Mouse (Mus musculus) heart, adult 2 months (tissue): ENCODE measurements around the gene Clp1. TPM values are rescaled to one million over a fixed set of nuclear protein-coding genes. Genes with fewer than 3 reads are reported as not detected.

ENCODE experiments used
- DNase-seq, 2 experiments: peaks; one replicate each; pipeline ENCODE4 v3.0.0; 2021
- H3K27ac ChIP-seq: fragments of 200-600 bp; 2 replicates; pipeline ENCODE4 v1.8.1; 2022
- H3K27me3 ChIP-seq: fragments of 200-500 bp; 2 replicates; pipeline ENCODE4 v1.6.1; 2012; ENCODE audit warnings: mild to moderate bottlenecking, low read length, inconsistent platforms, mixed read lengths; ENCODE audit not compliant: control insufficient read depth, insufficient read depth
- H3K36me3 ChIP-seq: fragments of 200-500 bp; 2 replicates; pipeline ENCODE4 v1.6.1; 2012; ENCODE audit warnings: low read length, inconsistent platforms; ENCODE audit not compliant: control insufficient read depth, insufficient read depth
- H3K4me1 ChIP-seq: fragments of 200-500 bp; 2 replicates; pipeline ENCODE4 v1.6.1; 2011; ENCODE audit warnings: low read length; ENCODE audit not compliant: control insufficient read depth, insufficient read depth
- H3K4me3 ChIP-seq: fragments of 200-600 bp; 2 replicates; pipeline ENCODE4 v1.8.1; 2022
- H3K79me2 ChIP-seq: fragments of 200-500 bp; replicated peaks from 2 replicates; pipeline ENCODE4 v1.6.1; 2012; ENCODE audit warnings: mild to moderate bottlenecking, inconsistent platforms, low read length, moderate library complexity, mixed read lengths; ENCODE audit not compliant: control insufficient read depth, insufficient read depth
- H3K9ac ChIP-seq: fragments of 200-500 bp; 2 replicates; pipeline ENCODE4 v1.6.1; 2012; ENCODE audit warnings: low read depth, mild to moderate bottlenecking, control low read depth, inconsistent platforms, low read length, mixed read lengths
- CTCF ChIP-seq: fragments of 200-600 bp; IDR thresholded peaks from 2 replicates; pipeline ENCODE4 v1.8.1; 2022; ENCODE audit warnings: antibody characterized with exemption, mild to moderate bottlenecking, moderate library complexity
- EP300 ChIP-seq: fragments of 200-500 bp; IDR thresholded peaks from 2 replicates; pipeline ENCODE4 v1.6.1; 2011; ENCODE audit warnings: low read depth, low read length, control low read depth; ENCODE audit not compliant: insufficient read depth
- POLR2A ChIP-seq: fragments of 200-500 bp; IDR thresholded peaks from 2 replicates; pipeline ENCODE4 v1.6.1; 2011; ENCODE audit warnings: mild to moderate bottlenecking, low read depth, low read length, control low read depth; ENCODE audit not compliant: insufficient read depth
- WGBS: fragments of 180-500 bp; shearing (Covaris S2); methylation state at CpG from one replicate; pipeline ENCODE4 v1.1.7; 2018; 5-methylcytosine and 5-hydroxymethylcytosine counted together
- intact Hi-C: fragments of 180-260 bp; cut with DNase I; formaldehyde crosslinking; loops from one replicate; pipeline ENCODE4 v1.15.1; 2025
- polyA plus RNA-seq: library from polyadenylated mRNA; depleted of rRNA; stranded (reverse); fragments of >200 nt; gene quantifications from 2 replicates; pipeline ENCODE4 v1.2.3, GENCODE M21; 2012
- total RNA-seq, 2 experiments: library from RNA; stranded (reverse); gene quantifications; 2 replicates each; pipeline ENCODE4 v1.2.3; 2021

The Clp1 gene
- total and polyA plus RNA-seq, 3 experiments = 3.5 to 4.6 (median 4.0) TPM

GRCm38 (mm10) chr2:84760777-84761176 lies 33.6 kb upstream of the Clp1 start:
- 67% methylated on average over 8 of the region's 8 CpGs for WGBS
- Histone ChIP-seq H3K4me3 (no peak overlapping the region), H3K79me2 (no peaks in the 10 kb centered on the region), H3K9ac (no peak overlapping the region), H3K27me3 (no peaks in the 10 kb centered on the region), H3K27ac (no peak overlapping the region), H3K4me1 (no peaks in the 10 kb centered on the region), H3K36me3 (no peaks in the 10 kb centered on the region)
- intact Hi-C loops = no loop called here
- TF ChIP-seq POLR2A = no peak
- TF ChIP-seq CTCF = no peak
- no peak for TF ChIP-seq EP300
- no peak for DNase-seq

GRCm38 (mm10) chr2:84758542-84759127 lies 31.5 kb upstream of the Clp1 start:
- Histone ChIP-seq H3K27ac (no peak overlapping the region), H3K4me3 (no peak overlapping the region), H3K27me3 (no peaks in the 10 kb centered on the region), H3K36me3 (no peaks in the 10 kb centered on the region), H3K79me2 (no peaks in the 10 kb centered on the region), H3K9ac (no peak overlapping the region), H3K4me1 (no peaks in the 10 kb centered on the region)
- no peak for DNase-seq
- no peak for TF ChIP-seq POLR2A
- TF ChIP-seq CTCF = peak; percentile 78
- TF ChIP-seq EP300 = no peak
- intact Hi-C loops = loop anchor here (2.0 to 5.0 kb wide), 2 partner anchors 20 to 301 kb away; no protein-coding TSS in a partner anchor
- WGBS = 0% methylated on average over 2 of the region's 2 CpGs

- Histone ChIP-seq H3K4me3 (no peak overlapping the region), H3K9ac (no peak overlapping the region), H3K36me3 (no peaks in the 10 kb centered on the region), H3K4me1 (no peaks in the 10 kb centered on the region), H3K27me3 (no peaks in the 10 kb centered on the region), H3K79me2 (no peaks in the 10 kb centered on the region), H3K27ac (no peak overlapping the region)
- no peak for TF ChIP-seq POLR2A
- TF ChIP-seq EP300 = no peak
- TF ChIP-seq CTCF = no peak
- intact Hi-C loops = loop anchor here (5.0 kb wide), 1 partner anchor 300 kb away; no protein-coding TSS in a partner anchor
- 72% methylated on average over 7 of the region's 7 CpGs for WGBS
- DNase-seq = no peak
Observed at GRCm38 (mm10) chr2:84757026-84757682, 30.0 kb upstream of the Clp1 start.

- H3K9ac ChIP-seq = no peak overlapping the region
- WGBS = 62% methylated on average over 5 of the region's 5 CpGs
- intact Hi-C loops = loop anchor here (5.0 kb wide), 1 partner anchor 299 kb away; no protein-coding TSS in a partner anchor
Observed at GRCm38 (mm10) chr2:84756245-84756644, 29.1 kb upstream of the Clp1 start.

GRCm38 (mm10) chr2:84750115-84750514 lies 23.0 kb upstream of the Clp1 start:
- Histone ChIP-seq H3K79me2 (no peaks in the 10 kb centered on the region), H3K4me1 (no peaks in the 10 kb centered on the region; the same call in 1 of the 2 replicates), H3K36me3 (no peaks in the 10 kb centered on the region), H3K4me3 (no peak overlapping the region), H3K27ac (no peak overlapping the region), H3K27me3 (no peaks in the 10 kb centered on the region), H3K9ac (no peak overlapping the region)
- intact Hi-C loops = no loop called here
- DNase-seq = peak in 1 of 2 experiments; percentile 48
- no peak for TF ChIP-seq POLR2A
- TF ChIP-seq EP300 = 0 out of 2 replicates have a peak, but pooled peaks have one; percentile 29
- 35% methylated on average over 6 of the region's 6 CpGs for WGBS

More at GRCm38 (mm10) chr2:84756245-84756644, 29.1 kb upstream of the Clp1 start:
- no peak for DNase-seq
- TF ChIP-seq EP300 = no peak
- no peak for TF ChIP-seq CTCF
- no peak for TF ChIP-seq POLR2A
- Histone ChIP-seq H3K36me3 (no peaks in the 10 kb centered on the region), H3K4me3 (no peak overlapping the region), H3K27ac (no peak overlapping the region), H3K27me3 (no peaks in the 10 kb centered on the region), H3K4me1 (no peaks in the 10 kb centered on the region), H3K79me2 (no peaks in the 10 kb centered on the region)

GRCm38 (mm10) chr2:84744126-84744525 lies 17.0 kb upstream of the Clp1 start:
- H3K4me3 ChIP-seq = peak overlapping the region; percentile 41
- peak overlapping the region; percentile 53 for H3K9ac ChIP-seq
- H3K36me3 ChIP-seq = no peaks in the 10 kb centered on the region
- TF ChIP-seq POLR2A = no peak
- TF ChIP-seq EP300 = no peak
- TF ChIP-seq CTCF = no peak
- H3K79me2 ChIP-seq = no peaks in the 10 kb centered on the region
- no peak for DNase-seq
- intact Hi-C loops = no loop called here
- no peak overlapping the region; the same call in 1 of the 2 replicates for H3K27ac ChIP-seq
- H3K4me1 ChIP-seq = no peaks in the 10 kb centered on the region; the same call in 1 of the 2 replicates
- no peaks in the 10 kb centered on the region for H3K27me3 ChIP-seq
- WGBS = 12% methylated on average over 10 of the region's 10 CpGs
